Mouse (Mus musculus) inflammation-experienced regulatory T-cells, adult 6 months (primary cell): ENCODE measurements at regions not wholly inside any gene's neighbourhood (a gene's known extent, or its start where the extent isn't known, plus 50 kb on each side); places are given as distances from the start of the nearest gene placed in this dataset.

ENCODE experiments used
- ATAC-seq: one replicate; pipeline ENCODE4 v1.8.0; 2017

DNA sequence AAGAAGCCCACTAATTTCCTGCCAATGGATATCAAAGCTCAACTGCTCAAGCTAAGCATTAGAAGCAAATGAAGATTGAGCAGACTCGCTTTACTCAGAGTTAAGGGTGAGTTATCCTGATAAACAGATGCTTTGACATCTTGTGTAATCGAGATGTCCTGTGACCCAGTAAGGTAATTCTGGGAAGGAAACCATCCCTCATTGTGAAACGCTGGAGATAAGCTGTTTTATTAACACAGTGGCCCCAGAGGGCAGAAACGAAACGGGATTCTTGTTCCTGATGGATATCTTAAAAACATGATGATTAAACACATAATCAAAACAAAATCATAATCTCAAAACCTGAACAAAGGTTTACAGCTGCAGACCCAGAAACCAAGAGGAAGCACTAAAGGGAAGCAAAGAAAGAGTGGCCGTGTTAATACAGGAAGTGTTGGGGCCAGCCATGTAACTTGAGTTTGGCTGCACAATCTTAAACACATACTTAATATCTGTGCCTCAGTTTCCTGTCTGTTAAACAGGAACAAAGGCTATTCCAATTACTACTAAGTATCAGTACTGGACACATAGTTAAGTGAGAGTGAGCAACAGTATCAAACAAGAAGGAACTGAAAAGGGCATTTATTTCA lies 184.2 kb downstream of the Gm12728 start:
- ATAC-seq, result no peak

DNA sequence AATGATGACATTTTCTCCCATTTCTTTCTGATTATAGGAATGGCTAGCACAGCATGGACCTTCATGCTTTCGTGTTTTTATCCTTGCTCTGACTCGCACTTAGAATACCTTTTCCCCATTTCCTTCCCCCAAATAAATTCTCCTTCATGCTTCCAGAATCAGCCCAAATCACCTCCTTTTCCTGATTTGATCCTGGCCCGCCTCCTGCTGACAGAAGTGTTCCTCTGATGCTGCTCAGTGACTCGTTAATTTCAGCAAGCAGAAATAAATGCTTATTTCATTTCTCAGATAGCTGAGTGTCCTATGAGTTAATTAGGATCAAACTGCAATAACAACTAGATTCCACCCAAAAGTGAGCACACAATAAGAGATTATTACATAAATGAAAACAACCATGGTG lies 185.3 kb downstream of the Gm12728 start:
- ATAC-seq, result no peak

DNA sequence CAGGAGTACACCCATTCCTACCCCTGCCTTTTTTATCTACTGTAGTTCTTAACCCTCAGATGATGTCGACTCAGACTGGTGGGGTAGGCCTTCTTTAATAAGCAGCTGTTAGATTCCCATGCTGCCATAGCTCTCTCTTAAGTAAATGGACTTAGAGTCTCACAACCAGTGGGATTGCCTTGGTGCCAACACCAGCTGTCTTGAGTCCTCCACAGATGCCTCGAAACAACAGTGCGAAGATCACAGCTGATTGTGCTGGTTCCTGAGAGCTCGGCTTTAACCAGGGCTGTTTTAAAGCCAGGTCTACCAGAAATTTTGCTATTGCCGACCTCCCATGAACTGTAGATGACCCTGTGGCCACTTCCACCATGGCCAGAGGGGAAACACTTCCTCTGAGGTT lies 189.4 kb downstream of the Gm12728 start:
- no peak for ATAC-seq

GRCm38 (mm10) chr4:105983018-105983417 lies 193.3 kb downstream of the Gm12728 start:
- no peak for ATAC-seq

DNA sequence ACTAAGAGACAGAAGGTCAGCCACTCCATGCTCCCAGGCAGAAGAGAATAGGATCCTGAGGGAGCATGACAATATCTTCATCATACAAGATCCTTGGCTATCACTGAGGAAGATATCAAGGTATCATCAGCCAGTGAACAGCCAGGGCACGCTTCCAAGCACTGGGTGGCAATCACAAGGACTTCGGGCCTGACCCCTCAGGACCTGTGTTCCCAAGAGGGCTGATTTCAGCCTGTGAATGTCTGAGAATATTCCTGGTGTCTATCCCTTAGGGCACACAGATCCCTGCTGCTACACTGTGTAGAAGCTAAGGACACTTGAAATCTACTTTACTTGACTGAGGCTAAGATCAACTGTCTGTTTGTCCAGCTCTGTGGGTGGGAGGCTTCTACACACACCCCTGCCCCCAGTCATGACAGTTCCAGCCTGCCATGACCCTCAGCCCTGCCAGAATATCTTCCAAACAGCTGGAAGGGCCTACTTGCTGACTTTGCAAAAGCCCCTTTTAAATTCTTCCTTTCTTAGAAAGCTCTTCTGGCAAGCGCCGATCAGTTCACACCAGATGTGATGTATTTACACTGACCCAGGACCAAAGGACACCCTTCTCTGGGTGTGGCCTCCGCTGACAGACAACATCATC lies 198.4 kb downstream of the Gm12728 start:
- ATAC-seq, result no peak

GRCm38 (mm10) chr4:105992581-105993127 lies 203.0 kb downstream of the Gm12728 start:
- ATAC-seq, result no peak

- ATAC-seq, result no peak
Measured at GRCm38 (mm10) chr4:105994390-105994798, 204.7 kb downstream of the Gm12728 start.

DNA sequence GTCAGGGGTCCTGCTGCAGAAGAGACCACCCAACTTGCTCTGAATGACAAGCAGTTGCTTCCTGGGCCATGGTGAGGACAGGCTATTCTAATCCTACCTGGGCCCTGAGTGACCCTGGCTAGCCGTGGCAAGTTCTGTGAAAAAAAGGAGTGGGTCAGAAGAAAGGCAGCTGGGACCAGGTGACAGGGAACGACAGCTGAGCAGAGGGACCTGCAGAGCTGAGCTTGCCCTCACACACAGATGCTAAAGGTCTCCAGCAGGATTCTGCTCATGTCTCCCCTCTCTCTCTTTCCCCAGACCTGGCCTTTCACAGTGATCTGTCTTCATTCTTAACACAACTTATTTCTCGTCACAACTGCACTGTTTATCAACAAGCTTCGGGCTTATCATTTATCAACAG lies 206.4 kb downstream of the Gm12728 start:
- no peak for ATAC-seq

DNA sequence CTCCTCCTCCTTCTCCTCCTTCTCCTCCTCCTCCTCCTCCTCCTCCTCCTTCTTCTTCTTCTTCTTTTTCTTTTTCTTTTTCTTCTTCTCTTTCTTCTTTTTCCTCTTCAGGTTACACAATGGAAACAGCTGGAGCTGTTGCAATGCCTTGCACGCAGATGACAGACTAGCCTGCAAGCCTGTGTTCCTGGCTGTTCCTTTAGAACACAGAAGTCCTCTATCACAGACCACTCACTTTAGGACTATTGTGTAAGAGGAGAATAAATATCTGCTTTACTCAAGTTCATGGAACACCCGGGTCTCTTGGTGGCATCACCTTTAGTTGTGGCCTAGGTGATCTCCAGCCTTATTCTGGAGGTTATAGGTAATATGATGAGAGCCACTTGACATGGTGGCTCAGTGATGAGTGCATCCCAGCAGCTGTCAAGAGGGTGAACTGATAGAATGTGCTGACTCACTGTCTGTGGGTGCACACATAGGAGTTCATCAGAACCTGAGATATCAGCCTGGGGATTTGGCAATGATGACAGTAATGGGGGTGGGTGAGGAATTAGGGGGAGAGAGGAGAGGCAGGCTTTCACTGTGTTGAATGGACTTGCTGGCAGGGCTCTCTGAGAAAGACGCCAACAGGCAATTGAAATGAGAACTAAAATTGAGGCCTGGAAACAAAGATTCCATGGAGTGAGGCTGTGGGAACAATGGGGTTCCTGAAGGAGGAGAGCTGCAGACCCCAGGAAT lies 207.4 kb downstream of the Gm12728 start:
- ATAC-seq, result no peak

DNA sequence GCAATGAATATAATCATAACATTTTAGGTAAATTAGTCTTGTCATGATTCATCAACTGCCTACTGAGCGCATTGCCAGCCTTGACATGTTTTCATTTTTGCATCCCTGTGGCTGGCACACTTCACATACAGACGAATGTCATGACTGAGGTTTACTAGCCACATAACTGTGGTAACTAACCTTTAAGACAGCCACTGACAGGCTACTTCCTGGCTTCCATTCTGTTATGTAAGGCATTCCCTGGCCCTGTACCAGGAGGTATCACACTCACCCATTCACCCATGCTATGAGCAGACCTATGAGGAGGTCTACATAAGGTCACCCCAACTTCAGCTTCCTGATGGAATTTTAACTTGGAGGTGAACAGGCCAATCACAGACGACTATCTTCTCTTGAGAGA lies 212.8 kb downstream of the Gm12728 start:
- ATAC-seq, result no peak

- no peak for ATAC-seq
Measured at GRCm38 (mm10) chr4:106005936-106006335, 216.3 kb downstream of the Gm12728 start.

- no peak for ATAC-seq
Measured at GRCm38 (mm10) chr4:106007334-106008190, 217.9 kb downstream of the Gm12728 start.

DNA sequence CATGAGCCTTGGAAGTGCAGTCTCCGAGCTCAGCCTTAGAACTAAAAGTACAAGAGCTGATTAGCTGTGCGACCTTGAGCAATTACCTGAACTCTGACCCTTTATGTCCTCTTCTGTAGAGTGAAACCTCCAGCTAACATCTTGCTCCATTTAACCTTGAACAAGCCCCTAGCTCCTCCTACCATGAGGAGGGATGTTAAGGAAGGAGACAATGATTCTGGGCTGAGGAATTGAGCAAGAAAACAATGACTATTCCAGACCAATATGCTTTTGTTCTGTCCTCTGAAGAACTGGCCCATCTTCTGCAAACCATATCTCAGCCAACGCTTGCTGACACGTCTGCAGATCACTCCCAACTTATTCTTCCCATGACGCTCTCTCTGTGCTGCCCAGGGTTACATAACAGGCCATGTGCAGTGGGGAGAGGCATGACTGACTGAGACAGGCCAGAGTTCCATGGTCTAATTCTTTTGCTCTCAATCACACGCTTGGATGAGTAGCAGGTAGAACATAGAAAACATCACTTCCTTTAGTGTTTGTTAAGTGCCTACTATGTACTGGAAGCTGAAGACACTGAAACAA lies 227.5 kb downstream of the Gm12728 start:
- ATAC-seq, result no peak

DNA sequence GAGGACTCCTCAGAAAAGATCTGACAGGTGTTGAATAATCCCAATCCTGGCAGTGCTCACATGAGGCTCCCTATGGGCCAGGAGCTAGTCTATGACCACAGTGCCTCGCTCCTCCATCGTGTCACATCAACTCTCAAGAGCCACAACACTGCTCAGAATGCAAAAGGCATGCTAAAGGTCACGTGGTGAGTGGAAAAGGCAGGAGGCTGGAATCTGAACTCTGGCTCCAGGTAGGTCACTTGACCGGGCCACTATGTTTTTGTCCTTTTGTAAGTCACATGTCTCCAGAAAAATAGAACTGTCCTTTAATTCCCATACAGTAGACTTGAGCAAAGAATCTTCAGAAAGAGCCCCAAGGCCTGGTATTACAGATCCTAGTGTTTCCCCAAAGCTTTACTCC lies 229.3 kb downstream of the Gm12728 start:
- no peak for ATAC-seq

- ATAC-seq, result no peak
Measured at GRCm38 (mm10) chr4:106020338-106020737, 230.7 kb downstream of the Gm12728 start.

GRCm38 (mm10) chr4:106024591-106024990 lies 234.9 kb downstream of the Gm12728 start:
- ATAC-seq, result no peak

DNA sequence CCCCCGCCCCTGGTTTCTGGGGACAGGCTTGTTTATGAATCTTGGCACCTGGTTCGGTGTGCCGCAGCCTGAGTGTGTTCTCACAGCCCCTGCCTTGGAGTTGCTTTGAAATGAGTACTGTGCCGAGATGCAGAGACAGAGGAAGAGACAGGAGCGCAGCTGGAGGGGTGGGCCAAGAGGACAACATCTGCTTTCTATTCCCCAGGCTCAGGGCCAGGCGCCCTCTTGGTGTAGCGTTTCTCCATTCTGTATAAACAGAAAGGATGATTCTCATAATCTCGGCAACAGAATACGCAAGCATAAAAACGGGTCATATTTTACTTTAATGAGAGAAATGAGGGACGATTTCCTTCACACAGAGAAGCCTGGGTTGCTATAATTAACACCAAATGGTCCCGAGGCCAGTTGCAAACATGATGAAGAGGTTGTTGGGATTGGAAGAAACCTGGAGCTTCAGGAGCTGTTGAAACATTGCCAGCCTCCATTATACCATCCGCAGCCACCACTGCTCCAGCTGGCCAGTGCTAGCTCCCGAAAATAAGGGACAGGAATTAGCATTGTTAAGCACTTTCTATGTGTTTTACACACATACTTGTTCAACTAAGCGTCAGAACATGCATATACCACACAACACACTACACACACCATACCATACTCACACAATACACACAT lies 236.4 kb downstream of the Gm12728 start:
- no peak for ATAC-seq

DNA sequence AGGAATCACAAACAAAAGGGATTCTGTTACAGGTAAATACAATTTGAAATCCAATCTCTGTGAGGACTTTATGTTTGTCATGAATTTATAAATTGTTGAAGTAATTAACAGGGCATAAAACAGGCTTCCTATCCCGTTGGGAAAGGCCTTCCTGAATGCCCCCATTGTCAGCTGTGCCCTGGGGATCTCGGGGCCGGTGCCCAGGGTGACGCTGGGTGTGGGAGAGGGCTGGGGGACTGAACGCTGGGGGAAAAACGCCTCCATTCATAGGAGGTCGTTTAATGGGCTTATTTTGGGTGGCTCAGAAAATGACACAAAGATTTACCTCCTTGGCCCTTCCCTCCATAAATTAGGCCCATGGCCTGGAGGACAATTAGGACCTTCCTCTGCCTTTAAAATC lies 250.7 kb downstream of the Gm12728 start:
- ATAC-seq, result no peak

GRCm38 (mm10) chr4:106042456-106042855 lies 252.8 kb downstream of the Gm12728 start:
- no peak for ATAC-seq

DNA sequence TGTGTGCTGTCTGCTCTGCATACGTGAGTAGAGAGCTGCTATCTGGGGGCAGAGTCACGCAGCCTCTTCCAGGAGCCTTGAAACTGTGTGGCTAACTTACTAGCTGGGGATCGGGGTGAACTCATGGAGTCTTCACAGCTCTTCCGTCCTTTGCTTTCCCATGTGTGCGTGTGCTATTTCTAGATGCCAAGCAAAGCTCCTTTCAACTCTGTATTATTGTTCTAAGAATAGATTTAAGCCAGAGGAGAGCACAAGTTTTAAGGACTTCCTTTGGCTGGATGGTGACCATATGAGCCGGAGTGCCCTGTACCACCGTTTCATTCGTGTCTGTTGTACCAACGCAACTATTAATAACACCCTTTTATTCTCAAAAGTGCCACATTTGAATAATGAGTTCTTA lies 254.0 kb downstream of the Gm12728 start:
- no peak for ATAC-seq

DNA sequence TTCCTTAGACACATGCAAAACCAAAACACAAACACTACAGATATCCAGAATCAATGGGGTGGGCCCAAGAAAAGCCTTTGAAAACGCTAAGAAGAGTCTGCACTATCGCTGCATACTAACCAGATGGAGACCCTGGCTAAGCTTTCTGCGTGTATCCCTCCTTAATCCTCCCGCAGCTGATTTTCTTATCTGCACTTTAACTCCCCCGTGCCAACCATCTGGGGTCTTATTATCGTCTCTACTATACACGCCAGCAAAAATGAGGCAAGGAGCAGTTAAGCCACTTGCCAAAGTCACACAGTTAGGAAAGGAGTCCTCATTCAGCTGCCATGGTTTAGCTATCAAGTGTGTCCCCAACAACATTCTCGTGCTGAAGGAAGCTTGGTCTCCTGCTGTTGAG lies 258.4 kb downstream of the Gm12728 start:
- ATAC-seq, result no peak

- no peak for ATAC-seq
Measured at GRCm38 (mm10) chr4:106048797-106049196, 259.1 kb downstream of the Gm12728 start.
